Mouse (Mus musculus) MEL (cell line): ENCODE data around the gene Dock10. TPM values are rescaled to one million over a fixed set of nuclear protein-coding genes. Genes with fewer than 3 reads are reported as not detected.

Experiments
- DNase-seq: peaks from one replicate; pipeline ENCODE4 v3.0.0; 2011; ENCODE audit warnings: low read depth, low spot score
- H3K27ac ChIP-seq: 2 replicates; pipeline ENCODE4 v1.5.1; 2012; ENCODE audit warnings: low read depth, mild to moderate bottlenecking, control low read depth, low read length, moderate library complexity; ENCODE audit not compliant: control insufficient read depth
- H3K27me3 ChIP-seq, 2 experiments: fragments of 150-350 bp in 1 of 2; sonication (generic) in 1 of 2; 2 replicates each; pipeline ENCODE4 v1.6.1; 2012; ENCODE audit warnings: low read length in 2 of 2, mild to moderate bottlenecking in 2 of 2, improper control_type of control experiment in 1 of 2, moderate library complexity in 1 of 2; ENCODE audit not compliant: insufficient read depth in 2 of 2, control insufficient read depth in 1 of 2
- H3K36me3 ChIP-seq, 2 experiments: 2 replicates each; pipeline ENCODE4 v1.6.1; 2012 to 2014; ENCODE audit warnings: low read length in 2 of 2, improper control_type of control experiment in 1 of 2, inconsistent platforms in 1 of 2, mild to moderate bottlenecking in 1 of 2; ENCODE audit not compliant: insufficient read depth in 2 of 2, control insufficient read depth in 1 of 2
- H3K4me1 ChIP-seq, 2 experiments: fragments of 150-350 bp in 1 of 2; sonication (generic) in 1 of 2; 2 replicates each; pipeline ENCODE4 v1.6.1; 2012; ENCODE audit warnings: low read length in 2 of 2, improper control_type of control experiment in 1 of 2, mild to moderate bottlenecking in 1 of 2; ENCODE audit not compliant: insufficient read depth in 2 of 2, control insufficient read depth in 1 of 2
- H3K4me3 ChIP-seq, 2 experiments: fragments of 150-350 bp in 1 of 2; sonication (generic) in 1 of 2; 2 replicates each; pipeline ENCODE4 v1.5.1; 2012; ENCODE audit warnings: low read depth in 2 of 2, low read length in 2 of 2, mild to moderate bottlenecking in 2 of 2, moderate library complexity in 2 of 2, control low read depth in 1 of 2, improper control_type of control experiment in 1 of 2; ENCODE audit not compliant: control insufficient read depth in 1 of 2, insufficient read depth in 1 of 2
- H3K79me2 ChIP-seq: 2 replicates; pipeline ENCODE4 v1.6.1; 2012; ENCODE audit warnings: mild to moderate bottlenecking, low read length, moderate library complexity; ENCODE audit not compliant: control insufficient read depth, poor library complexity, insufficient read depth
- H3K9ac ChIP-seq: 2 replicates; pipeline ENCODE4 v1.6.1; 2012; ENCODE audit warnings: low read depth, mild to moderate bottlenecking, control low read depth, low read length, moderate library complexity; ENCODE audit not compliant: control insufficient read depth, poor library complexity, severe bottlenecking
- H3K9me3 ChIP-seq: fragments of 150-350 bp; sonication (generic); replicated peaks from 2 replicates; pipeline ENCODE4 v1.6.1; 2012; ENCODE audit warnings: mild to moderate bottlenecking, low read length, improper control_type of control experiment, moderate library complexity; ENCODE audit not compliant: insufficient read depth
- BHLHE40 ChIP-seq: IDR thresholded peaks from 2 replicates; pipeline ENCODE4 v1.6.1; 2012; ENCODE audit warnings: low read depth, mild to moderate bottlenecking, inconsistent platforms, low read length, improper control_type of control experiment, borderline replicate concordance
- CHD1 ChIP-seq: IDR thresholded peaks from 2 replicates; pipeline ENCODE4 v1.6.1; 2012; ENCODE audit warnings: low read depth, mild to moderate bottlenecking, inconsistent platforms, low read length, improper control_type of control experiment
- EP300 ChIP-seq, 2 experiments: IDR thresholded peaks; 2 replicates each; pipeline ENCODE4 v1.6.1; 2011; ENCODE audit warnings: improper control_type of control experiment in 2 of 2, low read length in 2 of 2, low read depth in 1 of 2, mild to moderate bottlenecking in 1 of 2
- ETS1 ChIP-seq: IDR thresholded peaks from 2 replicates; pipeline ENCODE4 v1.6.1; 2012; ENCODE audit warnings: low read depth, mild to moderate bottlenecking, inconsistent platforms, low read length, improper control_type of control experiment, moderate library complexity
- GATA1 ChIP-seq: IDR thresholded peaks from 2 replicates; pipeline ENCODE4 v1.6.1; 2011; ENCODE audit warnings: low read depth, low read length, improper control_type of control experiment
- MAX ChIP-seq: IDR thresholded peaks from 2 replicates; pipeline ENCODE4 v1.6.1; 2011; ENCODE audit warnings: low read length, improper control_type of control experiment
- MAZ ChIP-seq: IDR thresholded peaks from 2 replicates; pipeline ENCODE4 v1.6.1; 2012; ENCODE audit warnings: low read depth, mild to moderate bottlenecking, inconsistent platforms, low read length, improper control_type of control experiment
- MEF2A ChIP-seq: IDR thresholded peaks from 2 replicates; pipeline ENCODE4 v1.6.1; 2014; ENCODE audit warnings: low read depth, mild to moderate bottlenecking, inconsistent platforms, low read length, improper control_type of control experiment; ENCODE audit not compliant: poor library complexity, insufficient replicate concordance, severe bottlenecking; ENCODE audit errors: extremely low read depth
- MXI1 ChIP-seq: IDR thresholded peaks from 2 replicates; pipeline ENCODE4 v1.6.1; 2011; ENCODE audit warnings: mild to moderate bottlenecking, low read depth, low read length, improper control_type of control experiment
- MYC ChIP-seq: IDR thresholded peaks from 2 replicates; pipeline ENCODE4 v1.6.1; 2011; ENCODE audit warnings: low read depth, mild to moderate bottlenecking, low read length, improper control_type of control experiment, moderate library complexity
- POLR2A ChIP-seq, 2 experiments: IDR thresholded peaks; 2 replicates each; pipeline ENCODE4 v1.6.1; 2011 to 2012; ENCODE audit warnings: low read length in 2 of 2, mild to moderate bottlenecking in 2 of 2, control low read depth in 1 of 2, improper control_type of control experiment in 1 of 2, low read depth in 1 of 2, moderate library complexity in 1 of 2; ENCODE audit not compliant: control insufficient read depth in 1 of 2, insufficient read depth in 1 of 2, poor library complexity in 1 of 2
- RAD21 ChIP-seq: IDR thresholded peaks from 2 replicates; pipeline ENCODE4 v1.6.1; 2011; ENCODE audit warnings: mild to moderate bottlenecking, low read depth, low read length, improper control_type of control experiment
- RCOR1 ChIP-seq: IDR thresholded peaks from 2 replicates; pipeline ENCODE4 v1.6.1; 2012; ENCODE audit warnings: low read depth, mild to moderate bottlenecking, inconsistent platforms, low read length, improper control_type of control experiment
- SMC3 ChIP-seq: IDR thresholded peaks from 2 replicates; pipeline ENCODE4 v1.6.1; 2011; ENCODE audit warnings: low read depth, low read length, improper control_type of control experiment
- TAL1 ChIP-seq: IDR thresholded peaks from 2 replicates; pipeline ENCODE4 v1.6.1; 2012; ENCODE audit warnings: mild to moderate bottlenecking, inconsistent platforms, low read length, moderate library complexity, mixed read lengths
- TBP ChIP-seq: IDR thresholded peaks from 2 replicates; pipeline ENCODE4 v1.8.0; 2011; ENCODE audit warnings: low read depth, low read length, improper control_type of control experiment
- TCF12 ChIP-seq: IDR thresholded peaks from 2 replicates; pipeline ENCODE4 v1.6.1; 2014; ENCODE audit warnings: low read depth, mild to moderate bottlenecking, inconsistent platforms, low read length, improper control_type of control experiment, moderate library complexity
- USF1 ChIP-seq: IDR thresholded peaks from 2 replicates; pipeline ENCODE4 v1.6.1; 2014; ENCODE audit warnings: low read depth, mild to moderate bottlenecking, inconsistent platforms, low read length, improper control_type of control experiment, moderate library complexity
- ZC3H11A ChIP-seq: IDR thresholded peaks from 2 replicates; pipeline ENCODE4 v1.6.1; 2012; ENCODE audit warnings: low read depth, mild to moderate bottlenecking, inconsistent platforms, low read length, improper control_type of control experiment
- ZKSCAN1 ChIP-seq: IDR thresholded peaks from 2 replicates; pipeline ENCODE4 v1.6.1; 2012; ENCODE audit warnings: low read depth, mild to moderate bottlenecking, inconsistent platforms, low read length, improper control_type of control experiment, moderate library complexity
- ZNF384 ChIP-seq: IDR thresholded peaks from 2 replicates; pipeline ENCODE4 v1.6.1; 2012; ENCODE audit warnings: low read depth, mild to moderate bottlenecking, inconsistent platforms, low read length, improper control_type of control experiment
- polyA plus RNA-seq, 2 experiments: library from polyadenylated mRNA; stranded (reverse) in 1 of 2; unstranded in 1 of 2; fragments of >175 nt in 1 of 2; fragments of >200 nt in 1 of 2; gene quantifications; 2 replicates each; pipeline versions ENCODE4 v1.2.1 to v1.2.4; 2012; ENCODE audit warnings: low replicate concordance in 2 of 2, low read depth in 1 of 2; ENCODE audit not compliant: insufficient read length in 2 of 2, insufficient read depth in 1 of 2, missing spikeins in 1 of 2
- total RNA-seq: library from RNA; depleted of rRNA; stranded (reverse); fragments of 300-350 nt; gene quantifications from 2 replicates; pipeline ENCODE4 v1.2.3, GENCODE M21; 2012

Gene Dock10
- total and polyA plus RNA-seq, 3 experiments: 11.5 to 74.0 (median 14.3) TPM

GRCm38 (mm10) chr1:80646602-80647001 is 111.7 kb downstream of the Dock10 start:
- H3K9me3 ChIP-seq: no peaks in the 10 kb centered on the region
- H3K9ac ChIP-seq: no peak overlapping the region
- H3K36me3 ChIP-seq: peaks cover 0 to 41% of the 10 kb centered on the region in 2 experiments
- H3K4me3 ChIP-seq: no peak overlapping the region
- H3K79me2 ChIP-seq: no peaks in the 10 kb centered on the region
- H3K27ac ChIP-seq: peak overlapping the region; percentile 91
- no peak for TF ChIP-seq CHD1
- TF ChIP-seq ZKSCAN1: no peak
- TF ChIP-seq MAZ: no peak
- TF ChIP-seq ZC3H11A: 0 out of 2 replicates have a peak, but pooled peaks have one; percentile 13
- peak; percentile 53; the same call in 1 of the 2 replicates for TF ChIP-seq RCOR1
- no peak for TF ChIP-seq RAD21
- TF ChIP-seq POLR2A (IDR thresholded peaks at IDR 0.05; ENCODE audit: control insufficient read depth in 1 of 2, insufficient read depth in 1 of 2, low read depth in 1 of 2, low read length in 2 of 2, poor library complexity in 1 of 2): no peak
- TF ChIP-seq SMC3: no peak
- peak; percentile 59 to 84; a peak in 3 of 4 replicates for TF ChIP-seq EP300 (IDR thresholded peaks at IDR 0.05; ENCODE audit: low read depth in 1 of 2, low read length in 2 of 2)
- peak; percentile 57; the same call in 1 of the 2 replicates for TF ChIP-seq ETS1
- 0 out of 2 replicates have a peak, but pooled peaks have one; percentile 53 for TF ChIP-seq ZNF384
- no peak for TF ChIP-seq MAX
- TF ChIP-seq MXI1: no peak
- TF ChIP-seq BHLHE40: no peak
- peak; percentile 83 for TF ChIP-seq GATA1
- TF ChIP-seq TBP: no peak
- DNase-seq: peak; percentile 81
- H3K4me1 ChIP-seq: peaks cover 17 to 29% of the 10 kb centered on the region in 2 experiments
- no peaks in the 10 kb centered on the region for H3K27me3 ChIP-seq

DNA sequence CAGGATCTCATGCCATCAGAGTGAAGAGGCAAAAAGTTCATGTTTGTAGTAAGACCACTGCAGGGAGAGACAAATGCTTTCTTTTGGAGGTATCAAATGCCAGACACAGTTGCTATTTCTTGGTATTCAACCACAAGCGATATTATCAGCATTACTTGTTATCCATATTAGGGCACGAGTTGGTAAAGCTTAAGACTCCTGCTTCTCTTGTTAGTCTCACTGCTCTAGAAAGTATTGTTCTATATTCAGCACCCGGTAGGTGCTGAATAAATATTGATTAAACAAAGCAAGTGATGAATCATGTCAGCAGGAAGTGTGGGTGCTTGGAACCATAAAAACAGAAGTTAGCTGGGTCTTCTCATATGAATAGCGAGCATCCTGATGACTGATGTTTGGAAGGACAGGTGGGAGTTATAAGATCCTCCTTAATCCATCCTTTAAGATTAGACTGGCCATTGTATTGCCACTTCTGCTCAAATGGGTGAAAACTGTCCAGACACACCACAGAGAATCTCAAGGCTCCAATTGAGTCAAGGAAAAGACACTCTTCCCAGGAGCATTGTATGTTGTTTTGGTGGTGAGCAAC is 114.4 kb downstream of the Dock10 start:
- TF ChIP-seq EP300 (IDR thresholded peaks at IDR 0.05; ENCODE audit: low read depth in 1 of 2, low read length in 2 of 2): peak; percentile 75 to 76
- no peak for TF ChIP-seq MYC
- no peak for TF ChIP-seq USF1
- peak; percentile 51; the same call in 1 of the 2 replicates for TF ChIP-seq BHLHE40
- peak; percentile 79 for TF ChIP-seq TAL1
- TF ChIP-seq MAZ: no peak
- TF ChIP-seq MEF2A: no peak
- no peak for TF ChIP-seq ZC3H11A
- TF ChIP-seq ETS1: peak; percentile 53; the same call in 1 of the 2 replicates
- TF ChIP-seq TCF12: peak; percentile 53
- peak; percentile 78 for TF ChIP-seq GATA1
- no peak overlapping the region for H3K9ac ChIP-seq
- peak overlapping the region; percentile 74 for H3K27ac ChIP-seq
- no peak overlapping the region for H3K4me3 ChIP-seq
- H3K4me1 ChIP-seq: peaks cover 17 to 29% of the 10 kb centered on the region in 2 experiments
- peaks cover 0 to 44% of the 10 kb centered on the region in 2 experiments for H3K36me3 ChIP-seq
- H3K27me3 ChIP-seq: no peaks in the 10 kb centered on the region
- DNase-seq: peak; percentile 71
- no peaks in the 10 kb centered on the region for H3K9me3 ChIP-seq
- no peaks in the 10 kb centered on the region for H3K79me2 ChIP-seq
